Mouse (Mus musculus): ENCODE measurements around the gene Gm9040. TPM values are rescaled to one million over a fixed set of nuclear protein-coding genes. Genes with fewer than 3 reads are reported as not detected.

The Gm9040 gene
- not detected for polyA plus RNA-seq (2014; fragmentation: Illumina TruSeq; extraction: RNeasy Lipid Tissue Mini Kit (QIAGEN cat#74804); ENCODE audit: insufficient read depth, low read depth, low replicate concordance)

GRCm38 (mm10) chr10:118326869-118327268 lies at the start of gene Gm9040:
TSS of gene Gm9040 (minus strand) at chr10:118326969.

GRCm38 (mm10) chr10:118354005-118354404 lies 27.2 kb upstream of the Gm9040 start, which contains the start of gene Gm9049:
TSS of gene Gm9049 (minus strand) at chr10:118354105.

GRCm38 (mm10) chr10:118348579-118348978 lies 21.8 kb upstream of the Gm9040 start, which contains the start of gene Gm9048:
TSS of gene Gm9048 (minus strand) at chr10:118348679.

GRCm38 (mm10) chr10:118343155-118343554 lies 16.4 kb upstream of the Gm9040 start, which contains the start of gene Gm9046:
TSS of gene Gm9046 (minus strand) at chr10:118343255.

GRCm38 (mm10) chr10:118337731-118338130 lies 11.0 kb upstream of the Gm9040 start, which contains the start of gene Gm9045:
TSS of gene Gm9045 (minus strand) at chr10:118337831.

GRCm38 (mm10) chr10:118332308-118332707 lies 5.5 kb upstream of the Gm9040 start, which contains the start of gene Gm9044:
TSS of gene Gm9044 (minus strand) at chr10:118332408.

GRCm38 (mm10) chr10:118294938-118295337 lies 31.8 kb downstream of the Gm9040 start, which contains the start of gene Iltifb:
TSS of gene Iltifb (minus strand) at chr10:118295038.

Other genes with a start within 250 kb of the Gm9040 start
- 8.1 TPM for gene Mdm1, start 185.2 kb downstream of the Gm9040 start, polyA plus RNA-seq (2014; fragmentation: Illumina TruSeq; extraction: RNeasy Lipid Tissue Mini Kit (QIAGEN cat#74804); ENCODE audit: insufficient read depth, low read depth, low replicate concordance)
- gene Il22, start 122.0 kb downstream of the Gm9040 start, polyA plus RNA-seq (2014; fragmentation: Illumina TruSeq; extraction: RNeasy Lipid Tissue Mini Kit (QIAGEN cat#74804); ENCODE audit: insufficient read depth, low read depth, low replicate concordance) = not detected
- not detected for gene Gm32717, start 86.2 kb downstream of the Gm9040 start, polyA plus RNA-seq (2014; fragmentation: Illumina TruSeq; extraction: RNeasy Lipid Tissue Mini Kit (QIAGEN cat#74804); ENCODE audit: insufficient read depth, low read depth, low replicate concordance)
- gene Gm32802, start 68.3 kb downstream of the Gm9040 start, polyA plus RNA-seq (2014; fragmentation: Illumina TruSeq; extraction: RNeasy Lipid Tissue Mini Kit (QIAGEN cat#74804); ENCODE audit: insufficient read depth, low read depth, low replicate concordance) = not detected
- not detected for gene Iltifb, start 31.9 kb downstream of the Gm9040 start, polyA plus RNA-seq (2014; fragmentation: Illumina TruSeq; extraction: RNeasy Lipid Tissue Mini Kit (QIAGEN cat#74804); ENCODE audit: insufficient read depth, low read depth, low replicate concordance)
- gene Gm9044, start 5.4 kb upstream of the Gm9040 start, polyA plus RNA-seq (2014; fragmentation: Illumina TruSeq; extraction: RNeasy Lipid Tissue Mini Kit (QIAGEN cat#74804); ENCODE audit: insufficient read depth, low read depth, low replicate concordance) = not detected
- not detected for gene Gm9045, start 10.9 kb upstream of the Gm9040 start, polyA plus RNA-seq (2014; fragmentation: Illumina TruSeq; extraction: RNeasy Lipid Tissue Mini Kit (QIAGEN cat#74804); ENCODE audit: insufficient read depth, low read depth, low replicate concordance)
- gene Gm9046, start 16.3 kb upstream of the Gm9040 start, polyA plus RNA-seq (2014; fragmentation: Illumina TruSeq; extraction: RNeasy Lipid Tissue Mini Kit (QIAGEN cat#74804); ENCODE audit: insufficient read depth, low read depth, low replicate concordance) = not detected
- gene Gm9048, start 21.7 kb upstream of the Gm9040 start, polyA plus RNA-seq (2014; fragmentation: Illumina TruSeq; extraction: RNeasy Lipid Tissue Mini Kit (QIAGEN cat#74804); ENCODE audit: insufficient read depth, low read depth, low replicate concordance) = not detected
- not detected for gene Gm9049, start 27.1 kb upstream of the Gm9040 start, polyA plus RNA-seq (2014; fragmentation: Illumina TruSeq; extraction: RNeasy Lipid Tissue Mini Kit (QIAGEN cat#74804); ENCODE audit: insufficient read depth, low read depth, low replicate concordance)
- 0.85 TPM for gene Ifng, start 114.1 kb upstream of the Gm9040 start, polyA plus RNA-seq (2014; fragmentation: Illumina TruSeq; extraction: RNeasy Lipid Tissue Mini Kit (QIAGEN cat#74804); ENCODE audit: insufficient read depth, low read depth, low replicate concordance)